Mouse (Mus musculus) olfactory bulb, adult 2 months (tissue): ENCODE results near the gene Bag6.

Experiments
- CTCF ChIP-seq: fragments of 200-500 bp; IDR thresholded peaks from 2 replicates; pipeline ENCODE4 v1.5.1; 2012; ENCODE audit warnings: low read depth, mild to moderate bottlenecking, low read length, moderate library complexity; ENCODE audit not compliant: insufficient read depth
- POLR2A ChIP-seq: fragments of 200-500 bp; IDR thresholded peaks from 2 replicates; pipeline ENCODE4 v1.6.1; 2012; ENCODE audit warnings: mild to moderate bottlenecking, low read depth, low read length, moderate library complexity; ENCODE audit not compliant: insufficient read depth

DNA sequence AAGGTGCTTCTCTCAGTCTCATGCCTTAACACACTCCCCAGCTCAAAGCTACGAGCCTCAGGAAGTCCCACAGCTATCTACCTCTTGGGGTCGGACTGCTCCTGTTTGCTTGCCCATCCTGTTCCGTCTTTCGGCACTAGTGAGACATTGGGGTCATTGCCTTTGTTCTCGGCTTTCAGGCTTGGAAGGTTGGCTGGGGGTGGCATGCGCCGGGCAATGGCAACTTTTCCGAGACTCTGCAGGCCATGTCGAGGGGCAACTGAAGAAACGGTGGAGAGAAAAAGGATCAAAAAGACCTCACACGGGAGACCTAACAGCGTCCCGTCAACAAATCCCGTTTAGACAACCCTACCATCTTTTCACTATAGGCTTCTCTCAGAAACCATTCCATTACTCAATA lies 27.1 kb downstream of the Bag6 start:
- no peak for TF ChIP-seq POLR2A
- no peak for TF ChIP-seq CTCF
